Mouse (Mus musculus) 416B (cell line): ENCODE measurements around the gene Hoxb5.

Source experiments
- DNase-seq: peaks from one replicate; pipeline ENCODE4 v3.0.0; 2011; ENCODE audit warnings: low read depth

Hoxb5 gene

GRCm38 (mm10) chr11:96353522-96353841, 50.3 kb downstream of the Hoxb5 start:
- no peak for DNase-seq

DNA sequence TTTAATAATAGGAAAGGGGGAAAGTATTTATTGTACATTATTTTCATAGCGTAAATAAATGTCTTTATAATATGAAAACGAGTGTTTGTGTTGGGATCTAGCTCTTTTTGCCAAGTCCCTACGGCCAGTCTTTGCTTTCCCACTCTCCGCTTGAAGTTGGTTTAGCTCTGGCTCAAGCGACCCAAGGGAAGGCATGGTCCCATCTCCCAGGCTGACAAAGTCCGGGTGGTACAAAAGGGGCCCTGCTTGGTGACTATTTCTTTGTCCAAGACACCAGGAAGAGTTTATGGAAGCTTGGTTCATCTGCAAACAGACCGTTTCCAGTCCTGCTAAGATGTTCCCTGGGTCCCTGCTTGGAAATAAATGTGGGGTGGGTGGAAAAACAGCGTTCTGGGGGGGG, 50.8 kb downstream of the Hoxb5 start:
- no peak for DNase-seq

GRCm38 (mm10) chr11:96354376-96354775, 51.2 kb downstream of the Hoxb5 start:
- no peak for DNase-seq

GRCm38 (mm10) chr11:96354801-96355311, 51.7 kb downstream of the Hoxb5 start:
- DNase-seq: no peak
